Mouse (Mus musculus): ENCODE measurements at regions not wholly inside any gene's neighbourhood (a gene's known extent, or its start where the extent isn't known, plus 50 kb on each side); places are given as distances from the start of the nearest gene placed in this dataset.

GRCm38 (mm10) chr6:22794755-22795154 lies 80.5 kb upstream of the Ptprz1 start:
- Histone ChIP-seq H3K4me3 (replicated peaks in 1 of 3; ENCODE audit: low read depth in 2 of 3, low read length in 2 of 3, poor library complexity in 1 of 3) (no peak overlapping the region), H3K79me2 (replicated peaks; ENCODE audit: control insufficient read depth, extremely low read depth, insufficient read depth, poor library complexity, severe bottlenecking) (no peaks in the 10 kb centered on the region), H3K27me3 (replicated peaks) (no peaks in the 10 kb centered on the region), H3K4me1 (ENCODE audit: control insufficient read depth in 1 of 2, insufficient read depth in 2 of 2) (peaks cover 10 to 42% of the 10 kb centered on the region in 2 experiments), H3K36me3 (replicated peaks in 1 of 2; ENCODE audit: control insufficient read depth in 1 of 2, insufficient read depth in 1 of 2, low read length in 1 of 2) (no peaks in the 10 kb centered on the region), H3K9ac (ENCODE audit: insufficient read depth, low read depth) (no peak overlapping the region), H3K27ac (ENCODE audit: insufficient read depth, low read depth) (no peak overlapping the region), H3K4me2 (ENCODE audit: insufficient read depth, low read depth, poor library complexity, severe bottlenecking) (peak overlapping the region; percentile 87), H3K9me3 (replicated peaks; ENCODE audit: low read length) (no peaks in the 10 kb centered on the region)
- TF ChIP-seq MYC (IDR thresholded peaks at IDR 0.05; ENCODE audit: low read depth, low read length) = no peak
- TF ChIP-seq ZNF384 (IDR thresholded peaks at IDR 0.05; ENCODE audit: low read depth, low read length) = 0 out of 2 replicates have a peak, but pooled peaks have one; percentile 38
- no peak for TF ChIP-seq UBTF (IDR thresholded peaks at IDR 0.05; ENCODE audit: low read depth, low read length)
- TF ChIP-seq KAT2A (IDR thresholded peaks at IDR 0.05; ENCODE audit: insufficient replicate concordance, low read length) = no peak
- TF ChIP-seq SIN3A (IDR thresholded peaks at IDR 0.05; ENCODE audit: low read length) = 0 out of 2 replicates have a peak, but pooled peaks have one; percentile 5
- in situ Hi-C loops (cut with MboI; ENCODE audit: low pct_ligation_motif_present, low pct_unique_long_range_greater_than_20kb, low sequenced_read_pairs) = no loop called here
- dilution Hi-C loops (cut with MboI; ENCODE audit: extremely low pct_ligation_motif_present, extremely low pct_unique_long_range_greater_than_20kb, low sequenced_read_pairs) = no loop called here
- DNase-seq (ENCODE audit: extremely low read depth) = no peak

- H3K36me3 ChIP-seq (replicated peaks in 1 of 2; ENCODE audit: control insufficient read depth in 1 of 2, insufficient read depth in 1 of 2, low read length in 1 of 2) = no peaks in the 10 kb centered on the region
Observed at GRCm38 (mm10) chr6:22795291-22795860, 79.9 kb upstream of the Ptprz1 start.

GRCm38 (mm10) chr6:22801908-22802307 lies 73.4 kb upstream of the Ptprz1 start:
- dilution Hi-C loops (cut with MboI; ENCODE audit: extremely low pct_ligation_motif_present, extremely low pct_unique_long_range_greater_than_20kb, low sequenced_read_pairs) (no loop called here), in situ Hi-C loops (cut with MboI; ENCODE audit: low pct_ligation_motif_present, low pct_unique_long_range_greater_than_20kb, low sequenced_read_pairs) (no loop called here)
- Histone ChIP-seq H3K4me3 (replicated peaks in 1 of 3; ENCODE audit: low read depth in 2 of 3, low read length in 2 of 3, poor library complexity in 1 of 3) (no peak overlapping the region), H3K9ac (ENCODE audit: insufficient read depth, low read depth) (no peak overlapping the region), H3K27ac (ENCODE audit: insufficient read depth, low read depth) (no peak overlapping the region), H3K4me1 (ENCODE audit: control insufficient read depth in 1 of 2, insufficient read depth in 2 of 2) (no peaks in the 10 kb centered on the region; a peak in 1 of 4 replicates), H3K9me3 (replicated peaks; ENCODE audit: low read length) (no peaks in the 10 kb centered on the region), H3K79me2 (replicated peaks; ENCODE audit: control insufficient read depth, extremely low read depth, insufficient read depth, poor library complexity, severe bottlenecking) (no peaks in the 10 kb centered on the region), H3K4me2 (ENCODE audit: insufficient read depth, low read depth, poor library complexity, severe bottlenecking) (no peak overlapping the region), H3K27me3 (replicated peaks) (no peaks in the 10 kb centered on the region), H3K36me3 (replicated peaks in 1 of 2; ENCODE audit: control insufficient read depth in 1 of 2, insufficient read depth in 1 of 2, low read length in 1 of 2) (no peaks in the 10 kb centered on the region)
- no peak for DNase-seq (ENCODE audit: extremely low read depth)
- TF ChIP-seq HCFC1 (IDR thresholded peaks at IDR 0.05; ENCODE audit: low read depth, low read length) (no peak), CHD1 (IDR thresholded peaks at IDR 0.05; ENCODE audit: low read depth, low read length) (no peak), IRF4 (IDR thresholded peaks at IDR 0.05; ENCODE audit: low read depth, low read length) (no peak), MAZ (IDR thresholded peaks at IDR 0.05; ENCODE audit: low read depth, low read length) (no peak), CTCF (conservative IDR thresholded peaks at IDR 0.05 in 1 of 2, IDR thresholded peaks at IDR 0.05 in 1 of 2; ENCODE audit: low read depth in 2 of 2, low read length in 2 of 2) (no peak), POLR2A (IDR thresholded peaks at IDR 0.05; ENCODE audit: low read depth, low read length) (no peak), JUND (conservative IDR thresholded peaks at IDR 0.05; ENCODE audit: low read depth, low read length) (no peak), UBTF (IDR thresholded peaks at IDR 0.05; ENCODE audit: low read depth, low read length) (no peak), RAD21 (IDR thresholded peaks at IDR 0.05; ENCODE audit: low read depth, low read length) (no peak), PAX5 (IDR thresholded peaks at IDR 0.05; ENCODE audit: low read length) (no peak), CHD2 (IDR thresholded peaks at IDR 0.05; ENCODE audit: low read length) (no peak), USF1 (IDR thresholded peaks at IDR 0.05; ENCODE audit: low read depth, low read length) (no peak), NELFE (IDR thresholded peaks at IDR 0.05; ENCODE audit: low read depth, low read length) (no peak), E2F4 (IDR thresholded peaks at IDR 0.05; ENCODE audit: insufficient replicate concordance, low read depth, low read length) (no peak)

More at GRCm38 (mm10) chr6:22795291-22795860, 79.9 kb upstream of the Ptprz1 start:
- in situ Hi-C loops (cut with MboI; ENCODE audit: low pct_ligation_motif_present, low pct_unique_long_range_greater_than_20kb, low sequenced_read_pairs) (no loop called here), dilution Hi-C loops (cut with MboI; ENCODE audit: extremely low pct_ligation_motif_present, extremely low pct_unique_long_range_greater_than_20kb, low sequenced_read_pairs) (no loop called here)
- peak; percentile 65 for DNase-seq (ENCODE audit: extremely low read depth)
- Histone ChIP-seq H3K79me2 (replicated peaks; ENCODE audit: control insufficient read depth, extremely low read depth, insufficient read depth, poor library complexity, severe bottlenecking) (no peaks in the 10 kb centered on the region), H3K4me3 (replicated peaks in 1 of 3; ENCODE audit: low read depth in 2 of 3, low read length in 2 of 3, poor library complexity in 1 of 3) (no peak overlapping the region), H3K9ac (ENCODE audit: insufficient read depth, low read depth) (no peak overlapping the region), H3K9me3 (replicated peaks; ENCODE audit: low read length) (no peaks in the 10 kb centered on the region), H3K27ac (ENCODE audit: insufficient read depth, low read depth) (no peak overlapping the region), H3K4me2 (ENCODE audit: insufficient read depth, low read depth, poor library complexity, severe bottlenecking) (peak overlapping the region; percentile 40; the same call in 1 of the 2 replicates), H3K27me3 (replicated peaks) (no peaks in the 10 kb centered on the region), H3K4me1 (ENCODE audit: control insufficient read depth in 1 of 2, insufficient read depth in 2 of 2) (peaks cover 10 to 42% of the 10 kb centered on the region in 2 experiments)
- TF ChIP-seq IRF4 (IDR thresholded peaks at IDR 0.05; ENCODE audit: low read depth, low read length) (peak; percentile 39; the same call in 1 of the 2 replicates), SIN3A (IDR thresholded peaks at IDR 0.05; ENCODE audit: low read length) (0 out of 2 replicates have a peak, but pooled peaks have one; percentile 19), NRF1 (IDR thresholded peaks at IDR 0.05; ENCODE audit: low read depth, low read length) (no peak), MYC (IDR thresholded peaks at IDR 0.05; ENCODE audit: low read depth, low read length) (no peak), USF1 (IDR thresholded peaks at IDR 0.05; ENCODE audit: low read depth, low read length) (no peak), MAFK (IDR thresholded peaks at IDR 0.05; ENCODE audit: insufficient replicate concordance, low read length) (0 out of 2 replicates have a peak, but pooled peaks have one; percentile 52), HCFC1 (IDR thresholded peaks at IDR 0.05; ENCODE audit: low read depth, low read length) (no peak), CHD2 (IDR thresholded peaks at IDR 0.05; ENCODE audit: low read length) (peak; percentile 28; the same call in 1 of the 2 replicates), ZC3H11A (IDR thresholded peaks at IDR 0.05; ENCODE audit: low read depth, low read length) (no peak), ETS1 (conservative IDR thresholded peaks at IDR 0.05; ENCODE audit: low read depth, low read length) (peak; percentile 75), ELF1 (IDR thresholded peaks at IDR 0.05; ENCODE audit: low read depth, low read length) (no peak), BHLHE40 (IDR thresholded peaks at IDR 0.05; ENCODE audit: low read depth, low read length) (peak; percentile 75), EP300 (IDR thresholded peaks at IDR 0.05; ENCODE audit: low read length) (peak; percentile 79), MAZ (IDR thresholded peaks at IDR 0.05; ENCODE audit: low read depth, low read length) (no peak)

Data from CH12.LX (cell line).